Mouse (Mus musculus) brain, embryonic 14.5 days (tissue): ENCODE measurements around the gene Ddx4.

Experiments used
- CTCF ChIP-seq: fragments of 200-500 bp; IDR thresholded peaks from 2 replicates; pipeline ENCODE4 v1.5.1; 2012; ENCODE audit warnings: inconsistent platforms, mild to moderate bottlenecking, moderate library complexity, borderline replicate concordance; ENCODE audit not compliant: insufficient read depth, insufficient read length; ENCODE audit errors: extremely low read depth
- POLR2A ChIP-seq: fragments of 200-500 bp; IDR thresholded peaks from 2 replicates; pipeline ENCODE4 v1.6.1; 2012; ENCODE audit warnings: mild to moderate bottlenecking, inconsistent platforms, borderline replicate concordance; ENCODE audit not compliant: poor library complexity, insufficient read depth, insufficient read length, severe bottlenecking; ENCODE audit errors: extremely low read depth

DNA sequence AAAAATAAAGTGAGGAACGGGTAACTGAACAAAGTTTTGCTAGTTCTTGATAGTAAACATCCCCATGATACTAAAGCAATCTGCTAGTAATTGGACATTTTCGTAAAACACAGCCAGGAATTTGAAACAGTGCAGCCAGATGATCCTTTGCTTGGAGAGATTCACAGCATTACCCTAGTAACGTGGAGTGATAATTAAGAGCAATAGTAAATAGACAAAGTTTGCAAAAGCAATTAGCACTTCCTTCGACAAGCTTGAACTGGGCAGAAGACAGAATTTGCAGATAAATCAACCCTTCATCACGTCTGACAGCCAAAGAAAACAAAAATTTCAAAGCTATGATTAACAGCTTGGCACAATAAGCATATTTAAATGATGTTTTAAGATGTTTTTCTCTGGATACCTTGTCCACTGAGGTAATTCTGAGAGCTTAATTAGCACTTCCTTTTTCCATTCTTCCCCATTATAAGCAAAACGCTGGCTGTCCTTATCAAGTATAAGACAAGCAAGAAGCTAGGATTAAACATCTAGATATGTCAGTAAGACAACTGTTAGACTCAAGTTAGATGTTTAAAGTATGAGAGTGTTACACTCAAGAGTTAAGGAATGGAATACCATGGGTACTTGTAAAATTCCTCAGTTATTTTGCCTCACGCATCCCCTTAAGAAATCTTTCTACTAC lies 67.6 kb downstream of the Ddx4 start:
- TF ChIP-seq CTCF: no peak
- TF ChIP-seq POLR2A: no peak
